Mouse (Mus musculus) thymus, adult 2 months (tissue): ENCODE data around the gene Igfbp7.

Experiments used
- CTCF ChIP-seq: fragments of 200-500 bp; IDR thresholded peaks from 2 replicates; pipeline ENCODE4 v1.5.1; 2012; ENCODE audit warnings: mild to moderate bottlenecking, control low read depth, low read length, moderate library complexity, borderline replicate concordance; ENCODE audit not compliant: control insufficient read depth, poor library complexity, insufficient read depth; ENCODE audit errors: extremely low read depth
- POLR2A ChIP-seq: fragments of 200-500 bp; IDR thresholded peaks from 2 replicates; pipeline ENCODE4 v1.6.1; 2012; ENCODE audit warnings: mild to moderate bottlenecking, low read length, control low read depth, moderate library complexity; ENCODE audit not compliant: control insufficient read depth, poor library complexity, insufficient read depth; ENCODE audit errors: extremely low read depth

DNA sequence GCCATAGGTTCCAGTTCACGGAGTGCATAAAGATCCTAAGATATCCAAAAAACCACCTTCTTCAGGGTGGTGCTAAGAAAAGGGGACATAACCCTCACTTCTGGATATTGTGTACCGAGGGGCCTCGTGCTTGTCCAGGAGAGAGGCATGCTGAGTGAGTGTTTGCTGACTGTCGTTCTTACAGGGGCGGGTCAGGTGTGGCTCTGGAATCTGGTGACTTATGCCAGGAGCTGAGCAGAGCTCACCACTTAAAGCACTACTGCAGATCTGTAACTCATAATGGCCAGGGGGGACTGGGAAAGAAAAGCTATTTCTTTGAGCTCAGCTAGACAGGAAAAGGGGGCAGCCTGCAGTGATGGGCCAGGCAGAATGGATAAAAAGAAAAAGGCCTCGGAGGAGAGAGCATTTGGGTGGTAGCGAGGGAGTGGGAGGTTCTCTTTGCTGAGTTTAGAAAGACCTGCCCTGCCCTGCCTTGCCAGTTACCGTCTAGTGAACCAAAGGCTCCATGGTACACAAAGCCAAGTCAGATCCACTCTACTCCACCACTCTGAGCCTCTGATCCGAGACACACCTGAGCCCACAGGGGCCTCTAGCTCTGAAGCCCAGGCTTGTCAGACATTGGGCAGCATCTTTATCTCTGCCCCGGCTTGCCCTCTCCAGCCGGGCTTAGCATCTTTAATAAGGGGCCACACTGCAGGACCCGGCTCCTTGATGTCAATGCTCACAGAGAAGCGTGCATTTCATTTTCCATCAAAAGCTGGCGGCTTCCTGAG, 9.4 kb downstream of the Igfbp7 start:
- TF ChIP-seq CTCF (no peak), POLR2A (no peak)
